Mouse (Mus musculus): ENCODE results near the gene Gpr107. TPM values are rescaled to one million over a fixed set of nuclear protein-coding genes. Genes with fewer than 3 reads are reported as not detected.
A peak's percentile ranks its signal among the peaks of the same experiment; 100 is the strongest.

The Gpr107 gene
- polyA plus RNA-seq, 1 experiment from 2014 or later = 33.2 TPM

- Histone ChIP-seq H3K9ac (peak within 1 kb of the TSS; percentile 97), H3K27me3 (replicated peaks) (no peaks in the 10 kb centered on the region), H3K4me2 (peak within 1 kb of the TSS; percentile 89), H3K9me3 (no peaks in the 10 kb centered on the region), H3K36me3 (peaks cover 7% of the 10 kb centered on the region; the same call in 1 of the 2 replicates), H3K27ac (peak within 1 kb of the TSS; percentile 87), H3K4me1 (peaks cover 8% of the 10 kb centered on the region; the same call in 1 of the 2 replicates), H3K4me3 (replicated peaks) (peak within 1 kb of the TSS; percentile 87)
- peak; percentile 90 for ATAC-seq (ENCODE audit: insufficient read depth, low FRiP score, low read depth)
- WGBS = under 1% methylated on average over 59 of the region's 59 CpGs
These were observed 10.2 kb upstream of the Gpr107 start, which contains the start of gene Fnbp1 for GRCm38 (mm10) chr2:31141867-31142454. Gene Fnbp1 (minus strand): TSS chr2:31142008.

DNA sequence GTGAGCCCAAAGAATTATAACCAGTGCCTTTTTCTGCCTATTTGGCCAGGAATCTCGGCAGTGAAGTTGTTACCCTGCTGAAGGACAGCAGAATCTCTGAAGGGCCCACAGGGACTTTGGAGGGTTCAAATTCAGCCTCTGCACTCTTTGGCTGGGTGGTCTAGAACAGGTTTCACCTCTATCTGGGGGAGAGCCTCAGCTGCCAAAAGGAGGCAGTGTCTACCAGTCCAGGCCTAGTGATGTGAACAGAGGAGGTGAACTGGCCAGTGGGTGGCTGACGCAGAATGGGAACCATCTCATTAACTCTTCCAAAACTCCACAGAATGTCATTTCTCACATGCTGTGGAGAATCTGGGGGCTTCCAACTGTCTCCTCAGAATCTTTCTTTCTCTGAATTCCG, 9.6 kb upstream of the Gpr107 start:
- ATAC-seq (ENCODE audit: insufficient read depth, low FRiP score, low read depth) = no peak
- no peaks in the 10 kb centered on the region for H3K9me3 ChIP-seq
- H3K27ac ChIP-seq = peak overlapping the region; percentile 50

DNA sequence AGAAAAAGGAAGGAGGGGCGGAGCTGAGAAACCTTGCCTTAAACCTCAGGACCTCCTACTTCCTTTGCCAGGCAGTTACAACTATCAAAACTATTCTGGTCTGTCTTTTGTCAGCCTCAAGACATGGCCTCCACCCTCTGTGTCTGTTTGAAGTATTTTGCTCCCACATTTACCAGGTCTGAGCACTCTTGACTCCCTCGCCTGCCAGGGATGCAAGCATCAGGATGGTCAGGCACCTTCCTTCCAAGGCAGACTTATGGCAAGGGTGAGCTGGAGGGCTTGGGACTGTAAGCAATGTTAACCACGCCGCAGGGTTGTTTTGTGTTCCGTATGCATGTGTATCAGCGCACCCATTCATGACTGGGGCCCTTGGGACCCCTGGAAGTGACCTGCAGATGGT, 8.8 kb upstream of the Gpr107 start:
- Histone ChIP-seq H3K27me3 (replicated peaks) (no peaks in the 10 kb centered on the region), H3K9me3 (no peaks in the 10 kb centered on the region), H3K27ac (peak overlapping the region; percentile 50), H3K9ac (no peak overlapping the region), H3K4me3 (replicated peaks) (no peak overlapping the region), H3K4me1 (peaks cover 8% of the 10 kb centered on the region; the same call in 1 of the 2 replicates), H3K36me3 (peaks cover 9% of the 10 kb centered on the region; the same call in 1 of the 2 replicates), H3K4me2 (no peak overlapping the region; the same call in 1 of the 2 replicates)
- 68% methylated on average over 6 of the region's 6 CpGs for WGBS
- no peak for ATAC-seq (ENCODE audit: insufficient read depth, low FRiP score, low read depth)

More for the DNA sequence above, 9.6 kb upstream of the Gpr107 start:
- Histone ChIP-seq H3K4me1 (peaks cover 8% of the 10 kb centered on the region; the same call in 1 of the 2 replicates), H3K9ac (peak overlapping the region; percentile 24; the same call in 1 of the 2 replicates), H3K27me3 (replicated peaks) (no peaks in the 10 kb centered on the region), H3K4me2 (peak overlapping the region; percentile 89), H3K4me3 (replicated peaks) (peak overlapping the region; percentile 87), H3K36me3 (peaks cover 7% of the 10 kb centered on the region; the same call in 1 of the 2 replicates)
- 23% methylated on average over 3 of the region's 3 CpGs for WGBS

- H3K9ac ChIP-seq = no peak overlapping the region
- no peak overlapping the region for H3K4me3 ChIP-seq (replicated peaks)
- peaks cover 8% of the 10 kb centered on the region; the same call in 1 of the 2 replicates for H3K4me1 ChIP-seq
- no peak for ATAC-seq (ENCODE audit: insufficient read depth, low FRiP score, low read depth)
- 67% methylated on average over 16 of the region's 16 CpGs for WGBS
- H3K9me3 ChIP-seq = no peaks in the 10 kb centered on the region
- peaks cover 9% of the 10 kb centered on the region; the same call in 1 of the 2 replicates for H3K36me3 ChIP-seq
- H3K27ac ChIP-seq = peak overlapping the region; percentile 16; the same call in 1 of the 2 replicates
- no peaks in the 10 kb centered on the region for H3K27me3 ChIP-seq (replicated peaks)
- no peak overlapping the region; the same call in 1 of the 2 replicates for H3K4me2 ChIP-seq
These were observed 8.1 kb upstream of the Gpr107 start for GRCm38 (mm10) chr2:31143768-31144695.

DNA sequence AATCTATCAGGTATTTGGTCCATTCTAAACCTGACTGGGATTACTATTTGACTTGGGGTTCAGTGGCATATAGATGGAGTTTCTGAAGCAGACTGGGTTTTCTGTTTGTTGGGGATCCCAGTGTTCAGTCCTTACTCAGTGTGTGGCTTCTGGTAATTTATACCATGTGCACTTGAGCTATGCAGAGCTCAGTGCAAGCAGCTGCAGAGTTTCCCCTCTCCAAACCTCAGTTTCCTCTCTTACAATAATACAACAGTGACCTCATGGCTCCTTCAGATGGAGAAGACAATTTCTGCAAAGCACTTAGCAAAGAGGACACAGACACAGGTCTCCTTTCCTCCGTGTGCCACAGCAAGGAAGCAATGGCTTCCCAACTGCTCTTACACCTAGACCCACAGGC, 7.2 kb upstream of the Gpr107 start:
- H3K4me3 ChIP-seq (replicated peaks) = no peak overlapping the region
- no peak overlapping the region for H3K4me2 ChIP-seq
- H3K9ac ChIP-seq = no peak overlapping the region
- no peak for ATAC-seq (ENCODE audit: insufficient read depth, low FRiP score, low read depth)
- peaks cover 8% of the 10 kb centered on the region; the same call in 1 of the 2 replicates for H3K4me1 ChIP-seq
- peaks cover 9% of the 10 kb centered on the region; the same call in 1 of the 2 replicates for H3K36me3 ChIP-seq
- 71% methylated on average over 1 of the region's 1 CpGs for WGBS
- H3K9me3 ChIP-seq = no peaks in the 10 kb centered on the region
- no peaks in the 10 kb centered on the region for H3K27me3 ChIP-seq (replicated peaks)
- no peak overlapping the region for H3K27ac ChIP-seq

- Histone ChIP-seq H3K36me3 (peaks cover 9% of the 10 kb centered on the region; the same call in 1 of the 2 replicates), H3K27ac (no peak overlapping the region), H3K9ac (no peak overlapping the region), H3K4me1 (no peaks in the 10 kb centered on the region), H3K4me2 (no peak overlapping the region), H3K27me3 (replicated peaks) (no peaks in the 10 kb centered on the region), H3K4me3 (replicated peaks) (no peak overlapping the region), H3K9me3 (no peaks in the 10 kb centered on the region)
- WGBS = 82% methylated on average over 7 of the region's 7 CpGs
- ATAC-seq (ENCODE audit: insufficient read depth, low FRiP score, low read depth) = no peak
These were observed 5.1 kb upstream of the Gpr107 start for GRCm38 (mm10) chr2:31147054-31147453.

DNA sequence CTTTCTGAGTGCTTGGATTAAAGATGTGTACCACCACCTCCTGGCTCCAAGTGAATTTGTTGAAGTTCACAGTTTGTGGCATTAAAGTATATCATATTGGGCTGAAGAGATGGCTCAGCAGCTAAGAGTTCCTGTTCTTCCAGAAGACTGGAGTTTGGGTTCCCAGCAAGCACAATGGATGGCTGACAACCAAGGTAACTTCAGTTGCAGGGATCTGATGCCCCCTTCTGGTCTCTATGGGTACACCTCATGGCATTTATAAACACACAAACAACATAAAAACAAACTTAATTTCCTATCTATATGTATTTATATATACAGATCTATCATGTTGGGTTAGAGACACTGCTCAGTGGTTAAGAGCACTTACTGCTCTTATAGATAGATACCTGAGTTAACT, 1.4 kb upstream of the Gpr107 start:
- Histone ChIP-seq H3K27ac (no peak overlapping the region), H3K27me3 (replicated peaks) (no peaks in the 10 kb centered on the region), H3K9me3 (no peaks in the 10 kb centered on the region), H3K36me3 (peaks cover 9% of the 10 kb centered on the region; the same call in 1 of the 2 replicates), H3K4me1 (peaks cover 5% of the 10 kb centered on the region; the same call in 1 of the 2 replicates), H3K4me3 (replicated peaks) (no peak overlapping the region), H3K9ac (no peak overlapping the region), H3K4me2 (no peak overlapping the region)
- no peak for ATAC-seq (ENCODE audit: insufficient read depth, low FRiP score, low read depth)

DNA sequence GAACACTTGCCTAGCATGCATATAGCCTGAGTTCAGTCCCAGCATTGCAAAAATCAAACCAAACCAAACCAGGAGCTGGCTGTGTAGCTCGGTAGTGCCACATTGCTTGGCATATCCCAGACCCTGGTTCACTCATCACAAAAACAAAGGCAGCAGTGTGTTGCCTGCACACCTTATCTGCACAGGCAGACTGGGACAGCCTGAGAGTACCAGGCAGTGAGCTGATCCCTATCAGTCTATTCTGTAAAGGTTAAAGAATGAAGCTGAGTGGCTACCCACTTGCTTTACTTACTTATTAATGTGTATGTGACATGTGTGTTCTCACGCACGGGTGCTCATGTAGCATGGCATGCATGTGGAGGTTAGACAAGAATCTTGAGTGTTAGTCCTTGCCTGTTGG, 4.7 kb downstream of the Gpr107 start:
- peaks cover 5% of the 10 kb centered on the region; the same call in 1 of the 2 replicates for H3K4me1 ChIP-seq
- H3K27ac ChIP-seq = no peak overlapping the region
- no peak overlapping the region for H3K9ac ChIP-seq
- H3K36me3 ChIP-seq = no peaks in the 10 kb centered on the region
- no peak overlapping the region for H3K4me3 ChIP-seq (replicated peaks)
- no peak for ATAC-seq (ENCODE audit: insufficient read depth, low FRiP score, low read depth)
- H3K9me3 ChIP-seq = no peaks in the 10 kb centered on the region
- WGBS = 79% methylated on average over 3 of the region's 3 CpGs
- H3K4me2 ChIP-seq = no peak overlapping the region
- no peaks in the 10 kb centered on the region for H3K27me3 ChIP-seq (replicated peaks)

GRCm38 (mm10) chr2:31160147-31160920, 8.2 kb downstream of the Gpr107 start:
- no peak overlapping the region for H3K9ac ChIP-seq
- H3K4me2 ChIP-seq = no peak overlapping the region
- H3K4me1 ChIP-seq = peaks cover 18% of the 10 kb centered on the region
- H3K27me3 ChIP-seq (replicated peaks) = no peaks in the 10 kb centered on the region
- H3K9me3 ChIP-seq = no peaks in the 10 kb centered on the region
- no peak for ATAC-seq (ENCODE audit: insufficient read depth, low FRiP score, low read depth)
- H3K27ac ChIP-seq = no peak overlapping the region
- 84% methylated on average over 10 of the region's 10 CpGs for WGBS
- H3K36me3 ChIP-seq = no peaks in the 10 kb centered on the region
- no peak overlapping the region for H3K4me3 ChIP-seq (replicated peaks)

DNA sequence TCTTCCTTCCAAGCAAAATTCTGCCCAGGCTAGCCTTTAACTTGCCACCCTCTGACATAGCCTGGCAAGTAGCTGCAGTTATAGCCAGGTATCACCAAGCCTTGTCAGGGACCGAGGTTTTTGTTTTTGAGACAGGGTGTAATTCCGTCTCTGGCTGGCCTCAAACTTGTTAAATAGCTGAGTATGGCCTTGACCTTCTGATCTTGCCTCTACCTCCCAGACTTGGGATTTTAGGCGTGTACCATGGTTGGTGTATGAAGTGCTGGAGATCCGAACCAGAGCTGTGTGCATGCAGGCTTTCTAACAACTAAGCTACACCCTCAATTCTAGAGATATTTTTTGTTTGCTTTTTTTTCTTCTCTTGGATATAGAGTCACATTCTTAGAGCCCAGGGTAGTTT, 9.5 kb downstream of the Gpr107 start:
- ATAC-seq (ENCODE audit: insufficient read depth, low FRiP score, low read depth) = no peak
- no peaks in the 10 kb centered on the region for H3K36me3 ChIP-seq
- H3K9ac ChIP-seq = no peak overlapping the region
- H3K27me3 ChIP-seq (replicated peaks) = no peaks in the 10 kb centered on the region
- no peak overlapping the region for H3K27ac ChIP-seq
- H3K4me1 ChIP-seq = peaks cover 22% of the 10 kb centered on the region
- no peak overlapping the region for H3K4me3 ChIP-seq (replicated peaks)
- no peak overlapping the region for H3K4me2 ChIP-seq
- H3K9me3 ChIP-seq = no peaks in the 10 kb centered on the region
- WGBS = 82% methylated on average over 4 of the region's 4 CpGs

DNA sequence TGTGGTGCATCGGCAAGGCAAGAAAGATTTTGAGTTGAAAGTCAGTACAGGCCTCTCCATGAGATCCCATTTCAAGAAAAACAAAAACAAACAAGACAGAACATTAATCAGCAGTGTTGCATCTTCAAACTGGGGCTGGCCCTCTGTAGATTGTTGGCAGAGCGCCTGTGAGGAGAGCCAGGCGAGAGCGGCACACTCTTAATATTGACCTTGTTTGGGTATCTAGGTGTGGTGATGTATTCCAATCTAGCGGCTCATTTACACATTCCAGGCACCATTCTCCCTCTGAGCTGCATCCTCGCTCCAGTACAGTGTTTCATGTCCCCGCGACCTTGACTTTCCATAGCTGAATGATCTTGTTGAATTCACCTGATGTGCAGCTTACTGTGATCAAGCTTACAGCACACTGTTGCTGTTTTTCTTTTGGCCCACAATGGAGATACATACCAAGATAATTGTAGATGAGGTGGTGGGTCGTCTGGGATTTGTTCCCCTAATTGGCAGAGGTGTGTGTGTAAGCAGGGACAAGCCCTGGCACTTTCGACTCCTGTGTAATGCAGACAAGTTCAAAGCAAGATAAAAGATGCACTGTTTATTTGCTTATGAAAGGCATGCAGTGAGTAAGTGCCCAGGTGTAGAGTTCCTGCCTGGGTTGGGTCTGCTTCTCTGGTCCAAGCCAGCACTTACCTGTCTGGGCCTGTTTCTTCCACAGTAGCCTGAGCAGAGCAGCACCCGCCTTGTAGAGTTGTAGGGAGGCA, 11.4 kb downstream of the Gpr107 start:
- H3K4me1 ChIP-seq = peaks cover 29% of the 10 kb centered on the region
- ATAC-seq (ENCODE audit: insufficient read depth, low FRiP score, low read depth) = no peak
- no peak overlapping the region for H3K9ac ChIP-seq
- H3K36me3 ChIP-seq = peaks cover 6% of the 10 kb centered on the region
- no peaks in the 10 kb centered on the region for H3K27me3 ChIP-seq (replicated peaks)
- H3K9me3 ChIP-seq = no peaks in the 10 kb centered on the region
- no peak overlapping the region for H3K4me2 ChIP-seq
- 65% methylated on average over 11 of the region's 11 CpGs for WGBS
- H3K4me3 ChIP-seq (replicated peaks) = no peak overlapping the region
- peak overlapping the region; percentile 93 for H3K27ac ChIP-seq

Data from stomach, embryonic 15.5 days (tissue).